ENCODE assay signal across 8 mouse cellular contexts in genomic region chr1:175692997-175693361, GRCm38 (mm10). TPM values are rescaled to one million over a fixed set of nuclear protein-coding genes. Genes with fewer than 3 reads are reported as not detected.
DNase-seq lines count a peak whose midpoint lies in the region; ATAC-seq and TF ChIP-seq lines count a peak whose summit lies in the region.

No protein-coding gene starts in this region.

- no peaks in the 10 kb centered on the region for H3K27me3 ChIP-seq in heart, embryonic 11.5 days (ENCODE audit: control insufficient read depth, insufficient read depth, low read length)
- no peaks in the 10 kb centered on the region for H3K27me3 ChIP-seq in ES-Bruce4 (ENCODE audit: control insufficient read depth, insufficient read depth, low read length, poor library complexity, severe bottlenecking)
- H3K27me3 ChIP-seq in forebrain, postnatal 0 days (ENCODE audit: insufficient read depth, low read length), result no peaks in the 10 kb centered on the region

- peak overlapping the region; percentile 70 for H3K9ac ChIP-seq in heart, embryonic 11.5 days (ENCODE audit: low read depth, low read length)
- peak overlapping the region; percentile 33; the same call in 1 of the 2 replicates for H3K9ac ChIP-seq in ES-Bruce4 (ENCODE audit: low read depth, poor library complexity, severe bottlenecking)
- no peak overlapping the region for H3K9ac ChIP-seq in forebrain, postnatal 0 days

- WGBS in heart, embryonic 11.5 days (ENCODE audit: insufficient replicate concordance), result under 1% methylated on average over 17 of the region's 17 CpGs
- 6% methylated on average over 17 of the region's 17 CpGs for WGBS in forebrain, postnatal 0 days

- no peak for ATAC-seq in heart, embryonic 11.5 days (replicated peaks; ENCODE audit: insufficient number of reproducible peaks, low FRiP score, low TSS enrichment)
- ATAC-seq in forebrain, postnatal 0 days, result peak; percentile 58
- peak; percentile 3; the same call in 1 of the 2 replicates for ATAC-seq in megakaryocyte, adult 5-6 weeks (ENCODE audit: poor library complexity, severe bottlenecking)

- peak overlapping the region; percentile 84 for H3K4me3 ChIP-seq in heart, embryonic 11.5 days (ENCODE audit: low read depth, low read length)
- peak overlapping the region; percentile 56 for H3K4me3 ChIP-seq in ES-Bruce4 (ENCODE audit: low read depth, low read length)
- peak overlapping the region; percentile 90 for H3K4me3 ChIP-seq in forebrain, postnatal 0 days (ENCODE audit: low read depth, low read length)

- peak overlapping the region; percentile 87 for H3K4me2 ChIP-seq in heart, embryonic 11.5 days
- peak overlapping the region; percentile 95 for H3K4me2 ChIP-seq in forebrain, postnatal 0 days (ENCODE audit: low read depth)

- DNase-seq in heart, adult 9 months (ENCODE audit: low spot score in 2 of 2), result no peak
- DNase-seq in forebrain, postnatal 0 days, result no peak
- no peak for DNase-seq in urinary bladder, postnatal 25 days (ENCODE audit: low spot score)
- no peak for DNase-seq in right cerebral cortex, postnatal 14 days
- DNase-seq in cerebellum, adult 11 months, result no peak

- no peak for TF ChIP-seq EP300 in ES-Bruce4 (IDR thresholded peaks at IDR 0.05; ENCODE audit: insufficient read depth, low read depth, low read length)

- no peak for TF ChIP-seq POLR2A in ES-Bruce4 (IDR thresholded peaks at IDR 0.05; ENCODE audit: insufficient read depth, low read length)

- TF ChIP-seq CTCF in ES-Bruce4 (IDR thresholded peaks at IDR 0.05; ENCODE audit: low read depth, low read length), result no peak
- no peak for TF ChIP-seq CTCF in forebrain, postnatal 0 days (IDR thresholded peaks at IDR 0.05; ENCODE audit: low read depth)

- peaks cover 13% of the 10 kb centered on the region for H3K4me1 ChIP-seq in heart, embryonic 11.5 days (ENCODE audit: control insufficient read depth, insufficient read depth, low read length)
- H3K4me1 ChIP-seq in ES-Bruce4 (ENCODE audit: control insufficient read depth, insufficient read depth, low read length), result peaks cover 4% of the 10 kb centered on the region
- peaks cover 5% of the 10 kb centered on the region for H3K4me1 ChIP-seq in forebrain, postnatal 0 days (ENCODE audit: insufficient read depth)

- H3K27ac ChIP-seq in heart, embryonic 11.5 days (ENCODE audit: low read depth, low read length), result peak overlapping the region; percentile 73
- no peak overlapping the region for H3K27ac ChIP-seq in ES-Bruce4 (ENCODE audit: insufficient read depth, low read length)
- H3K27ac ChIP-seq in forebrain, postnatal 0 days (ENCODE audit: low read depth, low read length), result peak overlapping the region; percentile 84; the same call in 1 of the 2 replicates

- no peaks in the 10 kb centered on the region; the same call in 1 of the 2 replicates for H3K36me3 ChIP-seq in heart, embryonic 11.5 days (ENCODE audit: control insufficient read depth, insufficient read depth, low read length)
- no peaks in the 10 kb centered on the region for H3K36me3 ChIP-seq in ES-Bruce4 (ENCODE audit: control insufficient read depth, insufficient read depth, low read length, poor library complexity, severe bottlenecking)
- H3K36me3 ChIP-seq in forebrain, postnatal 0 days (ENCODE audit: insufficient read depth), result peaks cover under 1% of the 10 kb centered on the region; the same call in 1 of the 2 replicates

- no peaks in the 10 kb centered on the region for H3K9me3 ChIP-seq in heart, embryonic 11.5 days (replicated peaks; ENCODE audit: control insufficient read depth, low read length)
- H3K9me3 ChIP-seq in ES-Bruce4 (replicated peaks; ENCODE audit: control insufficient read depth, insufficient read depth, low read length, poor library complexity, severe bottlenecking), result no peaks in the 10 kb centered on the region
- H3K9me3 ChIP-seq in forebrain, postnatal 0 days (ENCODE audit: low read length), result no peaks in the 10 kb centered on the region

RNA-seq across cellular contexts. Expression of gene Chml, which starts 0.3 kb away (rescaled TPM):
- 6.8 and 7.4 TPM in 2 replicates for polyA plus RNA-seq in heart, embryonic 11.5 days (2014; fragmentation: Nextera tagmentation; extraction: Ambion mirVana)
- polyA plus RNA-seq in ES-Bruce4 (2011; ENCODE audit: insufficient read depth, insufficient read length, low read depth, missing spikeins), result 12.0 and 13.7 TPM in 2 replicates
- total RNA-seq in forebrain, postnatal 0 days (2014; rRNA removed), result 10.9 and 15.1 TPM in 2 replicates
- polyA plus RNA-seq in forebrain, postnatal 0 days (2015; fragmentation: Nextera tagmentation; extraction: Ambion mirVana), result 1.4 and 2.2 TPM in 2 replicates
- total RNA-seq in megakaryocyte, adult 5-6 weeks (2015), result 14.2 and 17.0 TPM in 2 replicates
- total RNA-seq in megakaryocyte, adult 5-6 weeks (2017), result 28.4 and 38.1 TPM in 2 replicates

RNA-seq across cellular contexts. Expression of gene Opn3, which starts 0.4 kb away (rescaled TPM):
- 12.5 and 15.0 TPM in 2 replicates for polyA plus RNA-seq in heart, embryonic 11.5 days (2014; fragmentation: Nextera tagmentation; extraction: Ambion mirVana)
- 1.7 and 1.9 TPM in 2 replicates for polyA plus RNA-seq in ES-Bruce4 (2011; ENCODE audit: insufficient read depth, insufficient read length, low read depth, missing spikeins)
- 6.8 and 9.0 TPM in 2 replicates for total RNA-seq in forebrain, postnatal 0 days (2014; rRNA removed)
- 4.8 and 6.4 TPM in 2 replicates for polyA plus RNA-seq in forebrain, postnatal 0 days (2015; fragmentation: Nextera tagmentation; extraction: Ambion mirVana)
- total RNA-seq in megakaryocyte, adult 5-6 weeks (2015), result 1.5 and 1.9 TPM in 2 replicates
- 0.37 and 1.7 TPM in 2 replicates for total RNA-seq in megakaryocyte, adult 5-6 weeks (2017)

RNA-seq across cellular contexts. Expression of gene Wdr64, which starts 5.4 kb away (rescaled TPM):
- not detected in 2 replicates for polyA plus RNA-seq in heart, embryonic 11.5 days (2014; fragmentation: Nextera tagmentation; extraction: Ambion mirVana)
- not detected in 2 replicates for polyA plus RNA-seq in ES-Bruce4 (2011; ENCODE audit: insufficient read depth, insufficient read length, low read depth, missing spikeins)
- not detected in 2 replicates for total RNA-seq in forebrain, postnatal 0 days (2014; rRNA removed)
- not detected in 2 replicates for polyA plus RNA-seq in forebrain, postnatal 0 days (2015; fragmentation: Nextera tagmentation; extraction: Ambion mirVana)
- not detected in 2 replicates for total RNA-seq in megakaryocyte, adult 5-6 weeks (2015)
- total RNA-seq in megakaryocyte, adult 5-6 weeks (2017), result not detected in 2 replicates
